Mouse (Mus musculus) intestine, postnatal 0 days (tissue): ENCODE results near the gene Hes7. TPM values are rescaled to one million over a fixed set of nuclear protein-coding genes. Genes with fewer than 3 reads are reported as not detected.
A peak's percentile ranks its signal among the peaks of the same experiment; 100 is the strongest.

Source experiments
- ATAC-seq: fragments of 200-750 bp; cut with Nextera tagmentation; 2 replicates; pipeline ENCODE4 v1.8.0; 2017; ENCODE audit warnings: mild to moderate bottlenecking, moderate TSS enrichment, moderate library complexity
- H3K27ac ChIP-seq: fragments of 300-500 bp; sonication (generic); 2 replicates; pipeline ENCODE4 v1.5.1; 2014; ENCODE audit warnings: mild to moderate bottlenecking, low read depth, low read length, moderate library complexity
- H3K27me3 ChIP-seq: fragments of 300-500 bp; sonication (generic); replicated peaks from 2 replicates; pipeline ENCODE4 v1.6.1; 2014; ENCODE audit warnings: low read length, mixed read lengths; ENCODE audit not compliant: control insufficient read depth, insufficient read depth
- H3K36me3 ChIP-seq: fragments of 300-500 bp; sonication (generic); 2 replicates; pipeline ENCODE4 v1.6.1; 2014; ENCODE audit warnings: mild to moderate bottlenecking, moderate library complexity; ENCODE audit not compliant: control insufficient read depth, insufficient read depth
- H3K4me1 ChIP-seq: fragments of 300-500 bp; sonication (generic); replicated peaks from 2 replicates; pipeline ENCODE4 v1.6.1; 2014; ENCODE audit warnings: antibody characterized with exemption, low read length, mixed read lengths; ENCODE audit not compliant: control insufficient read depth, insufficient read depth
- H3K4me2 ChIP-seq: fragments of 300-500 bp; sonication (generic); replicated peaks from 2 replicates; pipeline ENCODE4 v1.6.1; 2014; ENCODE audit warnings: low read depth, mild to moderate bottlenecking, moderate library complexity
- H3K4me3 ChIP-seq: fragments of 300-500 bp; sonication (generic); 2 replicates; pipeline ENCODE4 v1.5.1; 2014; ENCODE audit warnings: low read depth, low read length
- H3K9ac ChIP-seq: fragments of 300-500 bp; sonication (generic); 2 replicates; pipeline ENCODE4 v1.6.1; 2014; ENCODE audit warnings: mild to moderate bottlenecking, low read depth, low read length
- H3K9me3 ChIP-seq: fragments of 300-500 bp; sonication (generic); 2 replicates; pipeline ENCODE4 v1.6.1; 2016; ENCODE audit warnings: mixed run types; ENCODE audit not compliant: control insufficient read depth
- CTCF ChIP-seq: sonication (generic); IDR thresholded peaks from 2 replicates; pipeline ENCODE4 v1.5.1; 2016; ENCODE audit warnings: low read depth, mild to moderate bottlenecking, control low read depth, antibody characterized with exemption, moderate library complexity
- WGBS: fragments of 180-500 bp; shearing (Covaris S2); extraction: QIAGEN DNeasy Blood & Tissue Kit; methylation state at CpG from one replicate; pipeline ENCODE4 v1.1.7; 2014; 5-methylcytosine and 5-hydroxymethylcytosine counted together
- polyA plus RNA-seq: library from polyadenylated mRNA; unstranded; fragments of >200 nt; fragmentation: Nextera tagmentation; extraction: Ambion mirVana; gene quantifications from 2 replicates; pipeline ENCODE4 v1.2.1, GENCODE M21; 2015

The Hes7 gene
- polyA plus RNA-seq, 1 experiment from 2014 or later = 0.37 TPM

DNA sequence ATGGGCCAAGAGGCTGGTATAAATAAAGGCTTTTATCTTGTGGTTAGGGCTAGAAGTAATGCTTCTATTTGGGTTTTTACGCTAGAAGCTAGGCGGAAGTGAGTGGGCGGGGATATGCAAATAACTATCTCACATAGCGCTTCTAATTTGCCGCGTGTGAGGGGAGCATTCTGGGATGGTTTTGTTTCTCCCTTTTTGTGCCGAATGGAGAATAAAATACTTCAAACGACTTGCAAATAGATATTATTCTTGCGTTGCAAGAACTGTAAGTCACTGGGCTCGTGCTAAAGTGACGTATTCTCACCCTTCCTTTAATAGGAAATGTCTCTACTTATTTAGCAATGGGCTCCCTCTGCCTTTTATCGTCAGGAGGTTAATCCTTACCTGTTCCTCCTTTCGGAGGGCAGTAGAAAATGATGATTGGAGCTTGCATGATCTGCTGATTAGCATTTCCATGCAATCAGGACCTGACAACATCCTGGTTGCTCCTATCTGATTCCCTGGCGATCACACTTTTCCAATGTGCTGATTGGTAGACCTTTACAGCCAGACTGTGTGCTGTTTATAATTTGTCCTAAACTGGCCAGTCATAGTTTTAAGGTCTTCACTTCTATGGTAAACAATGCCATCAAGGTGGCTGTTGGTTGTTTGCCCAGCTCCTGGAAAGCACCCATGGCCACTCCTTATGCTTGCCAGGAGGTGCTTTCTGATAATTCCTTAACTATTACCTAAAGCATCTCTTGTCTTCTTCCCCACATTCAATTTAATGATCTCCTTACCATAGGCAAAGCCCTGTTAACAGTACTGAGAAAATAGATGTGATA, 46.9 kb upstream of the Hes7 start:
- Histone ChIP-seq H3K4me3 (peak overlapping the region; percentile 26), H3K27me3 (no peaks in the 10 kb centered on the region), H3K4me1 (no peaks in the 10 kb centered on the region), H3K4me2 (peak overlapping the region; percentile 62), H3K27ac (peak overlapping the region; percentile 92), H3K9ac (peak overlapping the region; percentile 52), H3K36me3 (no peaks in the 10 kb centered on the region), H3K9me3 (no peaks in the 10 kb centered on the region)
- WGBS = under 1% methylated on average over 14 of the region's 14 CpGs
- peak; percentile 39 for TF ChIP-seq CTCF
- ATAC-seq = peak; percentile 86

DNA sequence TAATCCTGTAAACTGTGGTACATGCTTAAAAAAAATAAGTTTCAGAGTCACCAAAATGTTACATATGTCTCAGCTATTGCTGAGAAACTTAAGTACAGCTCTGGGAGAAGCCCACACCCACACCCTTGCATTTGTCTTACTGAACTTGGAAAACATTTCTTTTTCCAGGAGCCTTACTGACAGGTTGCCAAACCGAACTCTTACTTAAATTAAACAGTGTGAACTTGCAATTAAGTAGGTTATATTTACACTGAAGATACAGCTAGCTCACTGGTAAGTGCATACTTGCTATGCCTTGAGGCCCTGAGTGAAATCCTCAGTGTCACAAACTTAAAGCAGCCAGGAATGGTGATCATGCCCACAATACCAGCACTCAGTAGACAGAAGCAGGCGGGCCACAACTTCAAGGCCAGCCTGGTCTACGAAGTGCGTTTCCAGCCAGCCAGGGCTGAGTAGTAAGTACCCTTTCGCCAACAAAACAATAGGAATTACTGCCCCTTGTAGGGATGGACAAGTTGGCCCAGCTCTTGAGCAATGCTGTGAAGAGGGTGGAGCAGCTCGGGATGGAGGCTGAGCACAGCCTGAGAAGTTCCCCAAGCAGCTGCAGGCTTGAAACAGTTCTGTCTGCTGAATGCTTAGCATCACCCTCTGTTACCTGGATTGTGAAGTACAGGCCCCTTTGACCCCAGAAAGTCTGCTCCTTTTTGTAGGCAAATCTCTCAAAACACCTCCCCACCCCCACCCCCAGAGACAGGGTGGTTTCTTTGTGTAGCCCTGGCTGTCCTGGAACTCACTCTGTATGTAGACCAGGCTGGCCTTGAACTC, 46.0 kb upstream of the Hes7 start:
- no peaks in the 10 kb centered on the region for H3K4me1 ChIP-seq
- TF ChIP-seq CTCF = no peak
- H3K4me2 ChIP-seq = no peak overlapping the region
- no peak for ATAC-seq
- WGBS = 37% methylated on average over 6 of the region's 6 CpGs
- no peak overlapping the region for H3K9ac ChIP-seq
- H3K9me3 ChIP-seq = no peaks in the 10 kb centered on the region
- no peaks in the 10 kb centered on the region for H3K27me3 ChIP-seq
- 0 out of 2 replicates have a peak overlapping the region, but pooled peaks have one; percentile 92 for H3K27ac ChIP-seq
- no peak overlapping the region for H3K4me3 ChIP-seq
- H3K36me3 ChIP-seq = no peaks in the 10 kb centered on the region

GRCm38 (mm10) chr11:69074776-69075069, 45.5 kb upstream of the Hes7 start:
- Histone ChIP-seq H3K36me3 (no peaks in the 10 kb centered on the region), H3K9me3 (no peaks in the 10 kb centered on the region), H3K9ac (no peak overlapping the region), H3K4me2 (no peak overlapping the region), H3K27ac (no peak overlapping the region), H3K27me3 (no peaks in the 10 kb centered on the region), H3K4me3 (no peak overlapping the region), H3K4me1 (no peaks in the 10 kb centered on the region)
- TF ChIP-seq CTCF = no peak
- 60% methylated on average over 2 of the region's 2 CpGs for WGBS
- no peak for ATAC-seq

DNA sequence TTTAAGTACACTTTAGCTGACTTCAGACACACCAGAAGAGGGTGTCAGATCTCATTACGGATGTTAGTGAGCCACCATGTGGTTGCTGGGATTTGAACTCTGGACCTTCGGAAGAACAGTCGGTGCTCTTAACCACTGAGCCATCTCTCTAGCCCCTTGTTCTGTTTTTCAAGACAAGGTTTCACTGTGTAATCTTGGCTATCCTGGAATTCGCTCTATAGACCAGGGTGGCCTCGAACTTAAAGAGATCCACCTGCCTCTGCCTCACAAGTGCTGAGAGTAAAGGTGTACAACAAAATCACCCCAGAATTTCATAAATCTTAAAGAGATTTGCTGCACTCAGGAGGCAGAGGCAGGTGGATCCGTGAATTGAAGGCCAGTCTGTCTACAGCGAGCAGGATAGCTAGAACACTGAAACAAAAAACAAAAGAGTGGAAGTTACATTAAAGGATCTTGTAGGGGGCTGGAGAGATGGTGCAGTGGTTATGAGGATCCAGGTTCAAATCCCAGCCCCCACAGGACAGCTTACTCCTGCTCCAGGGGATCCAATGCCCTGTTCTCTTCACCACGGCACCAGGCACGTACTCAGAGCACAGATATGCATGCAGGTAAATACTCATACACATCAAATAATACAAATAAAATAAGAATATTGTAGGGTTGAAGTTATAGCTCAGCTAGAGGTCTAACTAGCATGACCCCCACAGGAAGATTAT, 44.3 kb upstream of the Hes7 start:
- Histone ChIP-seq H3K9me3 (no peaks in the 10 kb centered on the region), H3K4me1 (no peaks in the 10 kb centered on the region), H3K36me3 (no peaks in the 10 kb centered on the region), H3K4me3 (no peak overlapping the region), H3K27ac (no peak overlapping the region), H3K4me2 (no peak overlapping the region), H3K27me3 (no peaks in the 10 kb centered on the region), H3K9ac (no peak overlapping the region)
- 65% methylated on average over 8 of the region's 9 CpGs for WGBS
- no peak for TF ChIP-seq CTCF
- no peak for ATAC-seq

- Histone ChIP-seq H3K36me3 (no peaks in the 10 kb centered on the region), H3K4me2 (no peak overlapping the region), H3K9ac (no peak overlapping the region), H3K27me3 (no peaks in the 10 kb centered on the region), H3K27ac (no peak overlapping the region), H3K4me3 (no peak overlapping the region), H3K9me3 (no peaks in the 10 kb centered on the region), H3K4me1 (no peaks in the 10 kb centered on the region)
- WGBS = 85% methylated on average over 5 of the region's 5 CpGs
- no peak for TF ChIP-seq CTCF
- ATAC-seq = no peak
These were observed 43.6 kb upstream of the Hes7 start for GRCm38 (mm10) chr11:69076572-69076971.

DNA sequence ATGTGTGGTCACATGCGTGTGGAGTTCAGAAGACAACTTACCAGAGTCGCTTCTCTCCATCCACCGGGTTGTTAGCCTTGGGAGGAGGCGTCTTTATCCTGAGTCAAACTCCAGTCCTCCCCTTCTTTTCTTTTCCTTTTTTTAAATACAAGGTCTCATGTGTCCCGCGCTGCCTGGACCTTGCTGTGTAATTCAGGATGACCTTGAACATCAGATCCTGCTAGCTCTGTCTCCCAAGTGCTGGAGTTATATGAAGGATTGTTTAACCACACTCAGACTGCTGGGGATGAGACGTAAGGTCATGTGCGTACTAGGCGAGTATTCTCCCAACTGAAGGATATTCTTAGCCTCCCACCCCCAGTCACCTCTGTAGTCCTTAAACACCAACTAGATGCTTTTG, 42.9 kb upstream of the Hes7 start:
- no peak overlapping the region for H3K4me2 ChIP-seq
- no peak for TF ChIP-seq CTCF
- H3K9me3 ChIP-seq = no peaks in the 10 kb centered on the region
- H3K4me1 ChIP-seq = no peaks in the 10 kb centered on the region
- no peaks in the 10 kb centered on the region for H3K27me3 ChIP-seq
- H3K9ac ChIP-seq = no peak overlapping the region
- H3K4me3 ChIP-seq = no peak overlapping the region
- no peak for ATAC-seq
- H3K27ac ChIP-seq = no peak overlapping the region
- H3K36me3 ChIP-seq = no peaks in the 10 kb centered on the region
- WGBS = 71% methylated on average over 9 of the region's 9 CpGs
